In genomic region chr13:52709580-52709979, GRCm38 (mm10) we compare ENCODE assay signal across 26 mouse cellular contexts.
"Had no signal": no experiment of that assay in that cellular context is flagged by ENCODE, and none has a peak within 500 bp of the region (broad histone marks: within the 10 kb centered on the region; RNA-seq: fewer than 3 reads in every experiment).

No protein-coding gene starts in this region.

- H3K4me3 ChIP-seq: heart, adult 2 months; heart, embryonic 13.5 days; heart, embryonic 15.5 days; hindbrain, embryonic 12.5 days; layer of hippocampus, adult 2 months; left cerebral cortex, adult 2 months; limb, embryonic 13.5 days; limb, embryonic 15.5 days; liver, embryonic 13.5 days had no signal

- H3K27me3 ChIP-seq: hindbrain, embryonic 12.5 days; limb, embryonic 15.5 days; liver, embryonic 13.5 days had no signal

- H3K4me2 ChIP-seq: heart, embryonic 11.5 days; heart, embryonic 13.5 days; heart, embryonic 15.5 days; hindbrain, embryonic 12.5 days; hindbrain, embryonic 14.5 days; limb, embryonic 13.5 days; limb, embryonic 15.5 days; liver, embryonic 13.5 days had no signal

- H3K36me3 ChIP-seq: heart, embryonic 13.5 days; heart, embryonic 15.5 days; hindbrain, embryonic 12.5 days; limb, embryonic 13.5 days; limb, embryonic 15.5 days; liver, embryonic 13.5 days had no signal

- H3K9me3 ChIP-seq: heart, embryonic 13.5 days; heart, embryonic 15.5 days; hindbrain, embryonic 12.5 days; limb, embryonic 13.5 days; limb, embryonic 15.5 days; liver, embryonic 13.5 days had no signal

- ATAC-seq: forebrain, postnatal 0 days; hindbrain, embryonic 16.5 days; intestine, embryonic 16.5 days had no signal

- DNase-seq: forebrain, postnatal 0 days; gastrocnemius, postnatal 14 days; gastrocnemius, postnatal 36 days; heart, adult 11 months; heart, adult 2 months; heart, postnatal 14 days; heart, postnatal 36 days; kidney, adult 11 months; kidney, adult 2 months; kidney, adult 9 months; kidney, postnatal 10 days; kidney, postnatal 25 days; kidney, postnatal 4 days; left cerebral cortex, postnatal 4 days; liver, embryonic 13.5 days had no signal

- H3K4me1 ChIP-seq: heart, embryonic 15.5 days; liver, embryonic 13.5 days had no signal

- H3K9ac ChIP-seq: forebrain, postnatal 0 days; heart, embryonic 13.5 days; heart, embryonic 15.5 days; hindbrain, embryonic 12.5 days; hindbrain, embryonic 14.5 days; limb, embryonic 13.5 days; limb, embryonic 15.5 days; liver, embryonic 13.5 days had no signal

- H3K27ac ChIP-seq: heart, adult 2 months; heart, embryonic 13.5 days; heart, embryonic 15.5 days; hindbrain, embryonic 12.5 days; hindbrain, embryonic 14.5 days; layer of hippocampus, adult 2 months; left cerebral cortex, adult 2 months; limb, embryonic 13.5 days; limb, embryonic 15.5 days; liver, embryonic 13.5 days had no signal
